Mouse (Mus musculus) stomach, adult 2 months (tissue): ENCODE measurements around the gene Lrpprc. TPM values are rescaled to one million over a fixed set of nuclear protein-coding genes. Genes with fewer than 3 reads are reported as not detected.

Experiments
- polyA plus RNA-seq: library from polyadenylated mRNA; depleted of rRNA; stranded (reverse); fragments of >200 nt; gene quantifications from 2 replicates; pipeline ENCODE4 v1.2.3, GENCODE M21; 2012; rRNA removed

Lrpprc gene
- 3.7 and 5.2 TPM in 2 replicates for polyA plus RNA-seq

DNA sequence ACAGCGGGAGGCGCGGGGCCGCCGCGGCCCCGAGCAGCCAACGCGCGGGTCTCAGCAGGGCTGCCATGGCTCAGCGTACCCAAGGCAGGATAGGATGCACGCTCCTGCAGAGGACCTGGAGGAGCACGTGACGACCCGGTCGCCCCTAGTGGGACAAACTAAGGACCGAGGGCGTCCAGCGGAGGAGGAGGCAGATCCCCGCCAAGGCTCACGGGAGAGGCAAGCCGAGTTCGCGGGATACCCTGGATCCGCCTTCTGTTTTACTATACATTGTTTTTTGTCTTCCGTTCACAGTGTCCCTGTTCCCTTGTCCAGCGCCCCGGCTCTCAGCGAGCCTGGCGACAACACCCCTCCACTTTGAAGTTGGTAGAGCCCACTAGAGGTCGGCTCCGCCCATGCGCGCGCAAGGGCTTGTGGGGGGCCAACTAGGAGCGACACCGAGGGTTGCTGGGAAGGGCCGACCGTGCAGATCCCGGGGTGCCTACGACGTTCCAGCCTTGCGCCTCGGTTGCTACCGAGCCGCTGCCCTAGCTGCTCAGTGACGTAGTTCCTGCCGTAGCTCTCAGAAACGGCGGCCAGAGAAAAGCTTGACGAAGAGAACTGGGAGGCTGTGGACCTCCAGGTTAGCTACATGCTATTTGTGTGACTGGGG is at the start of gene Lrpprc:
TSS of gene Lrpprc (minus strand) at position 343 of the 652 bp plus-strand sequence.

DNA sequence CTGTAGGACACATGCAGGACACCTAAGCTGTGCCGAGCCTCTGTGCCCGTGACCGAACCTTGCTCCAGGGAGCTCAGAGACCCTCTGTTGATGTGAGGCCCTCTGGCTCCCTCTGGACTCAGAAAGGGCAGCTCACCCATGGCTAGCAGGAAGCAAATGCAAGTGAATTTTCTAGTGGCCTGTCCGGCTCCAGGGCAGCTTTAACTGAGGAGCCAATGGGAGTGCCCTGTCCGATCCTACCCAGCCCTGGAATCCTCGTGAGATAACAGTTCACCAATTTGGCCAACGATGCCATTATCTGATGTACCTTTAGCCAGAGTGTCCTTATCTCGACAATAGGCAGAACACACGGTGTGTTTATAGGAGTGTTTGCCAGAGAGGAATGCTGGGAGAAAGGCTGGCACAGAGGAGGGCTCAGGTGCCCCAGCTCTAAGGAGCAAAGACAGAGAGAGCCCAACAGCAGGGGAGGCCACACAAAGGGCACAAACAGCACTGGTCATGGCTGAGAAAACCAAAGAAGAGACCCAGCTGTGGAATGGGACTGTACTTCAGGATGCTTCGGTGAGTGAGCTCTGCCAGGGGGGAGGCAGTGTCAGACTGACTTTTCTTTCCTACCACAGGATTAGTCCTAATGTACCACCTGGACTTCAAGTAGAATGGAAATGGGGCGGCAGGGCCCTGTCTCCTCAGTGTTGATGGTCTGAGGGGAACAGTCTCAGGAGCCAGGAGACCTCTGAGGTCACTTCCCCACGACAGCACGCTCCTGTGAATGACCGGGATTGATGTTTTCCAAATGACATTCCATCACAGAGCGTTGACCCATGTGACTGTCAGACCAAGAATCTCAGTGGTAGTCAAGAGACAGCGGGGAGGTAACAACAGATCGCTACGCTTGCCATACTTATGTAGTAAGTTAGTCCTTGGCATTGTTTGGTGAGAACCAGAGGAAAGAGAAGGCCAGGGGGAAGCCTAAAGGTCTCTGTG is 107.6 kb downstream of the Lrpprc start, which contains the start of gene Abcg5:
TSS of gene Abcg5 (minus strand) at position 278 of the 984 bp plus-strand sequence.

DNA sequence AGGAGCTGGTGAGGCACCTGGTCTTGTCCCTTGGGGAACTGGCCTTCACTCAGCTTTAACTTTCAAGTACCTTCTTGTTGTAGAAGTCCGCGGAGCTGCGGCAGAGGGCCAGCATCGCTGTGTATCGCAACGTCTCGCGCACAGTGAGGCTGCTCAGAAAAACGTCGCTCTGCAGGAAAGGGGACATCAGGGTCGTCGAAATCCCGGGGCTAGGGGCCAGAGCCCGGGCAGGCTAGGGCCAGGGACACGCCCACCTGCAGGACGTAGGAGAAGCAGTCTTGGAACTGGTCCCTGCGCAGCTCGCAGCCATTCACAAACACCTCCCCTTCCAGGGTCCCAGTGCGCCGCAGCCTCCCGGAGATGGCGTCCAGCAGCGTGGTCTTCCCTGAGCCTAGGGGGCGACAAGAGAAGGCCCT is 114.6 kb downstream of the Lrpprc start, which contains the start of gene Abcg8:
TSS of gene Abcg8 (plus strand) at position 352 of the 416 bp plus-strand sequence.

Other genes starting within 250 kb of the Lrpprc start
- 0.09 and 0.31 TPM in 2 replicates for gene Dync2li1, start 164.3 kb downstream of the Lrpprc start, polyA plus RNA-seq
- 0.13 and 0.36 TPM in 2 replicates for gene Abcg8, start 114.5 kb downstream of the Lrpprc start, polyA plus RNA-seq
- gene Abcg5, start 107.8 kb downstream of the Lrpprc start, polyA plus RNA-seq: 1.0 and 1.1 TPM in 2 replicates
- 3.9 and 4.0 TPM in 2 replicates for gene Ppm1b, start 166.0 kb upstream of the Lrpprc start, polyA plus RNA-seq
- 0.04 and 0.09 TPM in 2 replicates for gene Slc3a1, start 237.6 kb upstream of the Lrpprc start, polyA plus RNA-seq